Mouse (Mus musculus) ES-Bruce4 (cell line): ENCODE data around the gene Srsf3.

ENCODE experiments used
- CTCF ChIP-seq: IDR thresholded peaks from one replicate; pipeline ENCODE4 v1.8.1; 2011; ENCODE audit warnings: low read depth, low read length
- POLR2A ChIP-seq: IDR thresholded peaks from one replicate; pipeline ENCODE4 v1.8.1; 2011; ENCODE audit warnings: low read length; ENCODE audit not compliant: insufficient read depth

- TF ChIP-seq CTCF (no peak), POLR2A (no peak)
Measured at GRCm38 (mm10) chr17:29014235-29014634, 18.2 kb upstream of the Srsf3 start.
